Mouse (Mus musculus): ENCODE measurements at regions not wholly inside any gene's neighbourhood (a gene's known extent, or its start where the extent isn't known, plus 50 kb on each side); places are given as distances from the start of the nearest gene placed in this dataset.

DNA sequence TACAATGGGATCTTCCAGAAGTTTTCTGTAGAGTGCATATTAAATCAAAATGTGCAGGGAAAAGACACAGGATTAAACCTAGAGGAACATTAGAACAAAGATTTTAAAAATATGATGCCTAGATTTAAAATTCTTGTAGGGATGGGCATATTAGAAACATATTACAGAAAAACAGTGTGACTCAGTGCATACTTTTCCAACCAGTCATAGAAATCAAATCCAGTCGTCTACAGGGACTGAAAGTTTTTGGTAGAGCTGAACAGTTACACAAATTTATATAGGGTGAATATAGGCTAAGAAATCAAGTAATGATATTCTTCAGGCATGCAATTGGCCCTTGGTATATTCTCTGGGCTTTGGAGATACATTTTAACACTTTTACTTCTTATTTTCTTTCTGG lies 845.3 kb upstream of the Rgs18 start:
- no peak for DNase-seq

DNA sequence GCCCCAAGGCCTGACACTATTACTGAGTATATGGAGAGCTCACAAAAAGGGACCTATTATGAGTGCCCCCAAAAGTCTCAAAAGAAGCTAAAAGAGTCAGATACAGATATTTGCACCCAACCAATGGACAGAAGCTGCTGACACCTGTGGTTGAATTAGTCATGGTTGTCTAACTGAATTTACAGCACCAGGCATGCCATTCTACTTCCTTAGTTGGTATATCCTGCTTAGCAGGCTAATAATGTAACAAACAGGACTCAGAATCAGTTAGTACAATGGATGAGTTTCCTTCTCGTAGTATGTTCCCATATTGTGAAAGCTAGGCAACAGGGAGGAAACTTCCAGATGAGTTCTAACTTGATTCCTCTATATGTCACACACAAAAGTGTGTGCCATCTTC lies 839.1 kb upstream of the Rgs18 start:
- DNase-seq: no peak

DNA sequence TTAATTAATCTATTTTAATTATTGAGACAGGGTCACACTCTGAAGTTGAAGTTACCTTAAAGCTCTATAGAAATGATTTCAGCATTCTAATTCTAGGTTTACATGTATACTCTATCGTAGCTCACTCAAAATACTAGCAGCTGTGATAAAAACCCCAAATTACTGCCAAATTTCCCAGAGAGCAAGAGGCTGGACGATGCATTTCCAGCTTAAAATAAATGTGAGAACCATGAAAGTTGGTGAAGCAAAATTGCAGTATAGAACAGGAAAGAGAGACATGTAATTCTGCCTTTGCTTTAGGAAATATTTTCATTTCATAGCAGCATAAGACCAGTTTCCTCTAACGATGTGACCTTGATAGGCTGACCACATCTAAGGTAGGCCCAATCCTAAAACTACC lies 821.7 kb upstream of the Rgs18 start:
- DNase-seq: no peak

DNA sequence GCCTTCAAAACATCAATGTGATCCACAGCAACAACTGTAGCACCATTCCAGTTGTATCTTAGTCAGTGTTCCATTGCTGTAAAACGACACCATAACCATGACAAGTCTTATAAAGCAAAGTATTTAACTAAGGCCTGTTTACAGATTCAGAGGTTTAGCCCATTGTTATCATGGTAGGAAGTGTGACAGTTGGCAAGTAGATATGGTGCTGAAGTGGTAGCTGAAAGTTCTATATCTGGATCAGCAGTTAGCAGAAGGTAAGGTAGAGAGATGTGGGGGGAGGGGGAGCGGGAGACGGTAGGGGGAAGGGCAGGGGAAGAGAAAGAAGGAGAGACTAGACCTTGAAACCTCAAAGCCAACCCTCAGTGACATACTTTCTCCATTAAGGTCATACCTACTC lies 804.2 kb upstream of the Rgs18 start:
- no peak for DNase-seq

DNA sequence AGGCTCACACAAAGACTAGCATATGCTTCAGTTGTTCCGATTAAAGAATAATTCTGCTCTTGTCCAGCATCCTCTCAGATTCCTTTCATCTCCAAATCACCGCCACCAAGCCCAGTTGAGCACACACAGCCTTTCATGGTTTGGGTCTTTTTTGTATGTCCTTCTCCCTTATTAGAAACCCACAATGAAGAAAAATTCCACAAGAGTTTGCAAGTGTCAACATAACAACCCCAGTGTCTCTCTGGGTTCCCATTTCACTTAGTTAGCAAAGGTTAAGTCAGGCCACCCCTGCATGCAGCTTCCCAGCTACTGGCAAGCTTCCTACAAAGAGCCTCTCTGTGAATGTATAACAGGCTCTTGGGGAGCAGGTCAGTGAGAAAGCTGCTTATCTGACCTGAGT lies 794.8 kb upstream of the Rgs18 start:
- DNase-seq: peak; percentile 29 to 52

DNA sequence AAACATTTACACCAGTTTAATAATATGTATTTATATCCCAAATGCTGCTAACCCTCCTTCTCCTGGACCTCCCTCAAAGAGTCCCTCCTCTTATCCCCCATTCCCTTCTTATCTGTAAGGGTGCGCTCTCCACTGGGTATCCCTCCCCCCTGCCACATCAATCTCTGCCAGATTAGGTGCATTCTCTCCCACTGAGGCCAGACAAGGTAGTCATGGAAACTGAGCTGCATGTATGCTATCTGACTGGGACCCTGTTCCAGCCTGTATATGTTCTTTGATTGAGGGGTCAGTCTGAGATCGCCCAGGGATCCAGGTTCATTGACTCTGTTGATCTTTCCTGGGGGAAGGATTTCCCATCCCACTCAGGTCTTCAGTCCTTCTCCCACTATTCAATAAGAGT lies 786.1 kb upstream of the Rgs18 start:
- no peak for DNase-seq

Measured in kidney, postnatal 25 days (tissue).